Mouse (Mus musculus) liver, embryonic 16.5 days (tissue): ENCODE results near the gene Catsperd. TPM values are rescaled to one million over a fixed set of nuclear protein-coding genes. Genes with fewer than 3 reads are reported as not detected.

ENCODE experiments used
- ATAC-seq: fragments of 200-750 bp; cut with Nextera tagmentation; 2 replicates; pipeline ENCODE4 v1.8.0; 2017; ENCODE audit warnings: low read depth, mild to moderate bottlenecking, moderate number of reproducible peaks, moderate library complexity
- H3K27ac ChIP-seq: fragments of 300-500 bp; sonication (generic); 2 replicates; pipeline ENCODE4 v1.5.1; 2014; ENCODE audit warnings: mild to moderate bottlenecking, low read length
- H3K27me3 ChIP-seq: fragments of 300-500 bp; sonication (generic); 2 replicates; pipeline ENCODE4 v1.6.1; 2014; ENCODE audit warnings: low read depth, low read length, mixed read lengths; ENCODE audit not compliant: control insufficient read depth, insufficient read depth
- H3K36me3 ChIP-seq: fragments of 300-500 bp; sonication (generic); 2 replicates; pipeline ENCODE4 v1.6.1; 2014; ENCODE audit warnings: mild to moderate bottlenecking; ENCODE audit not compliant: control insufficient read depth, insufficient read depth
- H3K4me1 ChIP-seq: fragments of 300-500 bp; sonication (generic); 2 replicates; pipeline ENCODE4 v1.6.1; 2014; ENCODE audit warnings: low read depth, low read length, mixed read lengths; ENCODE audit not compliant: control insufficient read depth
- H3K4me2 ChIP-seq: fragments of 300-500 bp; sonication (generic); 2 replicates; pipeline ENCODE4 v1.6.1; 2014; ENCODE audit warnings: low read depth, low read length, mixed read lengths
- H3K4me3 ChIP-seq: fragments of 300-500 bp; sonication (generic); 2 replicates; pipeline ENCODE4 v1.5.1; 2014; ENCODE audit warnings: low read depth, mild to moderate bottlenecking, low read length
- H3K9ac ChIP-seq: fragments of 300-500 bp; sonication (generic); 2 replicates; pipeline ENCODE4 v1.6.1; 2014; ENCODE audit warnings: low read depth, low read length
- H3K9me3 ChIP-seq: fragments of 300-500 bp; sonication (generic); replicated peaks from 2 replicates; pipeline ENCODE4 v1.6.1; 2016; ENCODE audit warnings: low read length; ENCODE audit not compliant: control insufficient read depth
- WGBS: fragments of 180-500 bp; shearing (Covaris S2); extraction: QIAGEN DNeasy Blood & Tissue Kit; methylation state at CpG from one replicate; pipeline ENCODE4 v1.1.7; 2014; ENCODE audit not compliant: insufficient replicate concordance; 5-methylcytosine and 5-hydroxymethylcytosine counted together
- polyA plus RNA-seq: library from polyadenylated mRNA; unstranded; fragments of >200 nt; fragmentation: Nextera tagmentation; extraction: Ambion mirVana; gene quantifications from 2 replicates; pipeline ENCODE4 v1.2.1, GENCODE M21; 2015

Catsperd gene
- polyA plus RNA-seq, 1 experiment from 2014 or later: 0.21 TPM

DNA sequence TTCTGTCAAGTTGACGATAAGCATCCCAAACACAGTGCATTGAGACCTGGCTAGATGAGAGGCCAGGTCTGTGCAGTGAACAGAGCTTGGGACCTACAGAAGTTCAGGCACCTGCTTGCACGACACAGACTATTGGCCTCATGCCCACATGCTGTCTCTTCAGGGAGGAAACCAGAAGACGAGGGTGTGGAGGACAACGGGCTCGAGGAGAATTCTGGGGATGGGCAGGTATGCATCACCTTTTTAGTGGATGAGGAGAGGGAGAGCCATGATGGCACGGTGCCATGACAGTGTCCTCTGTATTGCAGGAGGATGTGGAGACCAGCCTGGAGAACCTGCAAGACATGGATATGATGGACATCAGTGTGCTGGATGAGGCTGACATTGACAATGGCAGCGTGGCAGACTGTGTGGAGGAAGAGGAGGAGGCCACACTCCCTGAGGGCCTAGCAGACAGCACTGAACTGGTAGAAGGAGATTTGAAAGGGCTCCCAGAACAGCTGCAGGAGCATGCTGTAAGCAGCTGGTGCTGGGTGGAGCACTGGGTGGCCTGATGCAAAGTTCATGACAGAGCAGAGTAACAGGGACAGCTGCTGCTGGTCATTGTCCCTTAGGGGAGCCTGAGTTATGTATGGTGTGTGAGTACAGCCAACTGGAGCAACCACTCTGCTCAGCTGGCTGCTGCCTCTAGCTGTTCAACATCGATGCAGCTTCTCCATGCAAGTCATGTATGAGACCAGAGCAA, 34.2 kb upstream of the Catsperd start:
- H3K9me3 ChIP-seq: no peaks in the 10 kb centered on the region
- WGBS: 91% methylated on average over 8 of the region's 8 CpGs
- ATAC-seq: no peak
- H3K9ac ChIP-seq: no peak overlapping the region
- H3K27ac ChIP-seq: no peak overlapping the region
- peaks cover 82% of the 10 kb centered on the region for H3K36me3 ChIP-seq
- no peak overlapping the region for H3K4me2 ChIP-seq
- no peaks in the 10 kb centered on the region for H3K27me3 ChIP-seq
- no peak overlapping the region for H3K4me3 ChIP-seq
- H3K4me1 ChIP-seq: no peaks in the 10 kb centered on the region; the same call in 1 of the 2 replicates

DNA sequence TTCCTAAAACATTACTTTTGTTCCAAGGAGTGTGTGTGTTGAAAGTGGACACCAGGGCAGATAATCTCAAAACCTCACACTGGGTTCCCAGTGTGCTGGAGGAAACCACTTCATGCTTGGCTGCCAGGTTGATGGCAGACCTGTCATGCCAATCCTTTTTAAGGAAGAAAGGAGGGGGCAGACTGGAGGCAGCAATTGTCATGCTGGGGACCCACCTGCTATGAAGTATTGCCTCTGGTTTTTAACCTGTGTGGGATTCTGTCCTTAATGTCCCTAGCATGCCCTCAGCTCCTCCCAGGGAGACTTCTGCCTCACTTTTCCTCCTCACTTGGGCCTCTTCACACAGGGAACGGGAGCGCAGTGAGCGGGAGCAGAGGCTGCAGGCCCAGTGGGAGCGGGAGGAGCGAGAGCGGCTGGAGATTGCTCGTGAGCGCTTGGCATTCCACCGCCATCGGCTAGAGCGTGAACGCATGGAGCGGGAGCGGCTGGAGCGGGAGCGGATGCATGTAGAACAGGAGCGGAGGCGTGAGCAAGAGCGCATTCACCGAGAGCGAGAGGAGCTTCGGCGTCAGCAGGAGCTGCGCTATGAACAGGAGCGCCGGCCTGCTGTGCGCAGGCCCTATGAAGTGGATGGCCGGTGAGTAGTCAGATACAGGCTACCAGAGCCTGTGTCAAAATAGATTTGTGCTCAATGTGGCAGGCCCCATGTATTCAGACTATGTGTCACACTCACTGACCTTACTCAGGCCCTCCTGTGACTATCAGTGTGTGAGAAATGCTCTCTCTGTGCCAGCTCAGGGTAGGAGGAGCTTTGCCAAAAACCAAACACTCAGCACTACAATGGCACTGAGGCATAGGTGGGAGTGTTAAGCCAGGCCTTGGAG, 24.5 kb upstream of the Catsperd start:
- Histone ChIP-seq H3K9me3 (no peaks in the 10 kb centered on the region), H3K4me2 (no peak overlapping the region), H3K9ac (no peak overlapping the region), H3K4me3 (no peak overlapping the region), H3K36me3 (peaks cover 77% of the 10 kb centered on the region), H3K27me3 (no peaks in the 10 kb centered on the region), H3K4me1 (peaks cover 5% of the 10 kb centered on the region), H3K27ac (no peak overlapping the region)
- ATAC-seq: no peak
- WGBS: 95% methylated on average over 28 of the region's 28 CpGs

DNA sequence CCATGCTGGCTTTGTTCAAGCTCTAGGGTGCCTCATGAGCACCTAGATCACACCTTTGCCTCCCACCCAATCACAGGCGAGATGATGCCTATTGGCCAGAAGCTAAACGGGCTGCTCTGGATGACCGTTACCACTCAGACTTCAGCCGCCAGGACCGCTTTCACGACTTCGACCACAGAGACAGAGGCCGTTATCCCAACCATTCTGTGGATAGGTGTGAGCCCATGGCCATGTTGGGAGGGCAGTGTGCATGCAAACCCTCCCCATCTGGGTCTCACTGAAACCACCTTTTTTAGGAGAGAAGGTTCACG, 23.9 kb upstream of the Catsperd start:
- H3K36me3 ChIP-seq: peaks cover 77% of the 10 kb centered on the region
- WGBS: 89% methylated on average over 9 of the region's 9 CpGs
- H3K4me1 ChIP-seq: peaks cover 9% of the 10 kb centered on the region
- no peak overlapping the region for H3K9ac ChIP-seq
- no peak for ATAC-seq
- H3K4me3 ChIP-seq: no peak overlapping the region
- no peaks in the 10 kb centered on the region for H3K9me3 ChIP-seq
- no peaks in the 10 kb centered on the region for H3K27me3 ChIP-seq
- no peak overlapping the region for H3K27ac ChIP-seq
- H3K4me2 ChIP-seq: no peak overlapping the region

DNA sequence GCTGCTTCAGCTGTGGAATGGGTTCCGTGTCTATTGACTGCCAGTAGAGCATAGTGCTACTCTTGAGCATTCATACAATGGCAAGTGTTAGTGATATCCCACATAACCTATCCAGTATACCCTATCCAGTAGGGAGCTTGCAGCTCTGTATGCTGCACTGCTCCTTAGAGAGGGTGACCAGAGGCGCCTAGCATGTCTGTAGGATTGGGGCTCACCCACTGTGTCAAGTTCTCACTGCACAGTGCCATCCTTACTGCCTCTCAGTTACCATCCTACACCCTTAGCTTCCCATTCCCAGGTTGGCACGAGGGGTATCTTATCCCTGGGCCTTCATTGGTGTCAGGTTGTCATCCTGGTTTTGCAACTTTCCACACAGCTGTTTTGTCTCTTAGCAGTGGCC, 23.5 kb upstream of the Catsperd start:
- no peaks in the 10 kb centered on the region for H3K9me3 ChIP-seq
- peaks cover 75% of the 10 kb centered on the region for H3K36me3 ChIP-seq
- H3K27me3 ChIP-seq: no peaks in the 10 kb centered on the region
- no peak overlapping the region for H3K4me3 ChIP-seq
- no peak overlapping the region for H3K9ac ChIP-seq
- H3K27ac ChIP-seq: no peak overlapping the region
- peaks cover 9% of the 10 kb centered on the region for H3K4me1 ChIP-seq
- ATAC-seq: no peak
- H3K4me2 ChIP-seq: no peak overlapping the region
- 80% methylated on average over 3 of the region's 3 CpGs for WGBS

DNA sequence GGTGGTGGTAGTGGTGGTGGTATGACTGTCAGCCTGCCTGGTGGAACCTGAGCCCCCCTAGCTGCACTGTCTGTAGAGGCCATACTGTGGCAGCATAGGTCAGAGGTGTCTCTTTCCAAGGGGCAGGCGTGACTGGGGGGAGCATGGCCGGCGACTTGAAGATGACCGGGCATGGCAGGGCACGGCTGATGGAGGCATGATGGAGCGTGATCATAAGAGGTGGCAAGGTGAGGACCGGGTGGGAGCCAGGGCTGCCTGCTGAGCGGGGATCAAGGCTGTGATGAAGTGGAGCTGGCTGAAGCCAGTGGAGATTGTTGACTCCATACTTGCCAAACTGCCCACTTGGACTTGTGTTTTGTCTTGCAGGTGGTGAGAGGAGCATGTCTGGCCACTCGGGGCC, 22.5 kb upstream of the Catsperd start:
- Histone ChIP-seq H3K4me2 (no peak overlapping the region), H3K4me3 (no peak overlapping the region), H3K27me3 (no peaks in the 10 kb centered on the region), H3K27ac (no peak overlapping the region), H3K36me3 (peaks cover 65% of the 10 kb centered on the region), H3K4me1 (peaks cover 14% of the 10 kb centered on the region), H3K9me3 (no peaks in the 10 kb centered on the region), H3K9ac (no peak overlapping the region)
- 84% methylated on average over 9 of the region's 9 CpGs for WGBS
- no peak for ATAC-seq

DNA sequence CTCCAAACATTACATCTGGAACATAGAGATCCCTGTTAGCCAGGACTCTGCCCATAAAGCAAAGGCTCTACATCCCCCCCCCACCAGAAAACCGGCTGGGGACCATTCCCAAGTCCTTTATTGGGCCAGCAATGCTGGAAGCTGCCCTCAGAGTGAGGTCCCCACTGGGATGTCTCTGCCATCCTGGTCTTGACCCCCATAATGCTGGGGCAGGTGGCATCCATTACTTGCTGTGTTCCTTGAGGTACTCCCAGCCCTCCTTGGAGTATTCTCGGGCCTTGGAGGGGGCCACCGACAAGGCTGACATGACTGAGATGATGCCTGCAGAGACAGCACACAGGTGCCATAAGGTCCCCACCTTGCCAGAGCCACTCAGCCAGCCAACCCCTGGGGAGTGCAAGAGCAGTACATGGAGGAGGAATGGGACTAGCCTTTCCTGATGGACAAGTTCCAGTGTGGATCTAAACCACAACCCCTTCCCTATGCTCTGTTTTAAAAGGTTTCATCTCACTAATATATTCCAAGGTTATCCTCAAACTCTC, 20.4 kb upstream of the Catsperd start:
- ATAC-seq: no peak
- Histone ChIP-seq H3K4me3 (no peak overlapping the region), H3K9ac (no peak overlapping the region), H3K36me3 (peaks cover 45% of the 10 kb centered on the region), H3K4me2 (no peak overlapping the region), H3K27ac (no peak overlapping the region), H3K27me3 (no peaks in the 10 kb centered on the region), H3K4me1 (peaks cover 36% of the 10 kb centered on the region), H3K9me3 (no peaks in the 10 kb centered on the region)
- 76% methylated on average over 3 of the region's 3 CpGs for WGBS

DNA sequence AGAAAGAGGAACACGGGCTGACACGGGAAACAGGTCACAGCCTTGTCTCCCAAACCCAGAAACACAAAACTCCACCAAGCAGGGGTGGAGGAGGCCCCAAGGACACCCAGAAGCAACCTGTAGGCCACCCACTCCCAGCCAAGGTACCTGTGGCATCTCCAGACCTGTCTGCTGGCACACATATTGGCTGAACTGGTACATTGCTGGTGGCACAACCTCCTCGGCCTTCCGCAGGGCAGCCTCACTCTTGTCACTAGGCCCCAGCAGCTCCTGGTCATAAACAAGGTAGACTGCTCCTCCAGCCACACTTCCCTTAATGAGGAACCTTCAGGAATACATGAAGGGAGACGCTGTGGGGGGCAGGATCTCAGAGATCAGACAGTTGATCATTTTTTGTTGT, 19.2 kb upstream of the Catsperd start:
- H3K9ac ChIP-seq: peak overlapping the region; percentile 80
- H3K4me1 ChIP-seq: peaks cover 39% of the 10 kb centered on the region
- H3K36me3 ChIP-seq: peaks cover 34% of the 10 kb centered on the region
- ATAC-seq: no peak
- H3K4me3 ChIP-seq: peak overlapping the region; percentile 82
- no peaks in the 10 kb centered on the region for H3K9me3 ChIP-seq
- 36% methylated on average over 5 of the region's 5 CpGs for WGBS
- peak overlapping the region; percentile 83 for H3K27ac ChIP-seq
- peak overlapping the region; percentile 72 for H3K4me2 ChIP-seq
- no peaks in the 10 kb centered on the region for H3K27me3 ChIP-seq

DNA sequence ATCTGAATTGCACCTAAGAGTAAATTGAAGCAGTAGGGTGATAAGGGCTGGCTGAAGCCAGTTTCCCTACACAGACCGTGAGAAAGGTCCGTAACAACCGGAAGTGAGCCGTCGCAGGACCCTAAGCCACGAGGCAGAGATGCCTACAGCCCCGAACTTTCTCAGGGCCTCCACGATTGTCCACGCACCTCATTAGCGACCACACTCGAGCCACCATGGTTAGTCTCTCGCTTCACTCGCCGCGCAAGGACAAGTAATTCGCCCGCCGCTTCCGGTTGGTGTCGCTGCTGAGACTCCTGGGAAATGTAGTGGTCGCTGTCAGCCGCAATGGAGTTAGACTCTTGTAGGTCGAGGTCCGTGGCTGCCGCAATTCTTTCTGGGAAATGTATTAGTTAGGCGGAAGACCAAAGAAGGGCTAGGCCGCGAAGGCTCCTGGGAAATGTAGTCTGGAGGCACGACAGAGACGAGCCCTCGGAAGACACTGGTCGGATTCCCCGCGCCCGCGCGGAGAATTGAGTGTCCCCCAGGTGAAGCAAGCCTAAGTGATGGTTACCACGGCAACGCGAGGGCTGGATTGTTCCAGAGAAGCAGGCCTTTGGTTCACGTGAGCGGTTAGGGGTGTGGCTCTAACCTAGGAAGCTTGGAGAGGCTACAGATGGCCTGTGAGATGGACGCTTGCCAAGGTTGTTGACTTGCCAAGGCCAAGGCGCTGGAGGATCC, 18.3 kb upstream of the Catsperd start, which contains the start of gene 2410015M20Rik:
2410015M20Rik (minus strand) TSS at position 320 of the 720 bp plus-strand sequence.
- ATAC-seq: peak; percentile 83
- under 1% methylated on average over 44 of the region's 44 CpGs for WGBS
- H3K4me1 ChIP-seq: peaks cover 44% of the 10 kb centered on the region

More for the DNA sequence above, 18.3 kb upstream of the Catsperd start, which contains the start of gene 2410015M20Rik:
- H3K27me3 ChIP-seq: no peaks in the 10 kb centered on the region
- no peaks in the 10 kb centered on the region for H3K9me3 ChIP-seq
- peak within 1 kb of the TSS; percentile 82 for H3K4me3 ChIP-seq
- H3K9ac ChIP-seq: peak within 1 kb of the TSS; percentile 80
- peak within 1 kb of the TSS; percentile 83 for H3K27ac ChIP-seq
- peaks cover 25% of the 10 kb centered on the region for H3K36me3 ChIP-seq
- H3K4me2 ChIP-seq: peak within 1 kb of the TSS; percentile 72
